Mouse (Mus musculus) kidney, adult 2 months (tissue): ENCODE results near the gene Sstr3. TPM values are rescaled to one million over a fixed set of nuclear protein-coding genes. Genes with fewer than 3 reads are reported as not detected.

ENCODE experiments used
- DNase-seq: peaks from one replicate; pipeline ENCODE4 v3.0.0; 2021
- H3K27ac ChIP-seq: fragments of 200-500 bp; 2 replicates; pipeline ENCODE4 v1.5.1; 2012; ENCODE audit warnings: low read depth, low read length, control low read depth, inconsistent platforms; ENCODE audit not compliant: insufficient read depth
- H3K27me3 ChIP-seq: fragments of 200-500 bp; replicated peaks from 2 replicates; pipeline ENCODE4 v1.6.1; 2012; ENCODE audit warnings: mild to moderate bottlenecking, moderate library complexity, low read length, inconsistent platforms; ENCODE audit not compliant: control insufficient read depth, insufficient read depth
- H3K36me3 ChIP-seq: fragments of 200-500 bp; 2 replicates; pipeline ENCODE4 v1.6.1; 2012; ENCODE audit warnings: mild to moderate bottlenecking, moderate library complexity, low read length, inconsistent platforms; ENCODE audit not compliant: control insufficient read depth, insufficient read depth
- H3K4me1 ChIP-seq: fragments of 200-500 bp; 2 replicates; pipeline ENCODE4 v1.6.1; 2011; ENCODE audit warnings: low read length; ENCODE audit not compliant: control insufficient read depth, insufficient read depth
- H3K4me3 ChIP-seq: fragments of 200-500 bp; 2 replicates; pipeline ENCODE4 v1.5.1; 2011; ENCODE audit warnings: mild to moderate bottlenecking, low read depth, low read length, control low read depth; ENCODE audit not compliant: insufficient read depth
- CTCF ChIP-seq: fragments of 200-500 bp; conservative IDR thresholded peaks from 2 replicates; pipeline ENCODE4 v1.5.1; 2011; ENCODE audit warnings: low read depth, mild to moderate bottlenecking, control low read depth, low read length, moderate library complexity, mixed read lengths; ENCODE audit not compliant: insufficient read depth, insufficient read length
- POLR2A ChIP-seq: fragments of 200-500 bp; IDR thresholded peaks from one replicate; pipeline ENCODE4 v1.6.1; 2011; ENCODE audit warnings: low read depth, low read length, control low read depth
- WGBS: fragments of 180-500 bp; shearing (Covaris S2); methylation state at CpG from one replicate; pipeline ENCODE4 v1.1.7; 2018; 5-methylcytosine and 5-hydroxymethylcytosine counted together
- polyA plus RNA-seq: library from polyadenylated mRNA; depleted of rRNA; stranded (reverse); fragments of >200 nt; gene quantifications from 2 replicates; pipeline ENCODE4 v1.2.3, GENCODE M21; 2012

The Sstr3 gene
- polyA plus RNA-seq, 1 experiment: 0.17 TPM

DNA sequence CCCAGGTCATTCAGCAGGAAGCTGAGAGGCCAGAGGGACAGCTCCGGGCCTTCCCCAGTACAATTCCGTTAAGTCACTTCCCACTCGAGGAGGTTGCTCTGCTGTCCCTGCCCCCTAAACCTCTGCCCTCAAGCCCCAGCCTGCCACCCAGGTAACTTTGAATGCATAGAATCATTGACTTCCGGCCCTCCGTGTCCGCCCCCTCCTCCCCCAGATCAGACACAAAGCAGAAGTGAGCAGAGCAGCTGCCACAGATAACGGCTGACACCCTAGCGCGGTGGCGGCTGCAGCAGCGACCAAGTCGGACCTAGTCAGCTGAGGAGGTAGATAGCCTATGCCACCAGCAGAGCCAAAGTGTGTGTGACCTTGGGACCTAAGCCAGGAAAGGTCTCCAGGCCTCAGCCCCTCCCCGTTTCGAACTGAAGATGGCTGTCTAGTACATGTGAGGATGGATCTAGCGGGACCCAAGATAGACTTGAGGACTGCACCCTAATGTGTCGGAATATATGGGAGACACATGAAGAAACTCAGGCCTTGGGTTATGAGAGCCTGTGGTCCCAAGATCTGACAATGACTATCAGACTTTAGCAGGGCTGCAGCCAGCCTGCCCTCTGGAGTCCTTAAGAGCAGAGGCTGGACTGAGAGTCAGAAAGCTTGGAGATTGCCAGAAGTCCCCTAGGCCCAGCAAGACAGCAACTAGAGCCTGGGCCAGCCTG, 27.2 kb upstream of the Sstr3 start:
- Histone ChIP-seq H3K4me1 (no peaks in the 10 kb centered on the region), H3K4me3 (no peak overlapping the region), H3K36me3 (no peaks in the 10 kb centered on the region), H3K27ac (no peak overlapping the region), H3K27me3 (no peaks in the 10 kb centered on the region)
- WGBS: 51% methylated on average over 16 of the region's 16 CpGs
- no peak for DNase-seq
- no peak for TF ChIP-seq CTCF
- TF ChIP-seq POLR2A: no peak

DNA sequence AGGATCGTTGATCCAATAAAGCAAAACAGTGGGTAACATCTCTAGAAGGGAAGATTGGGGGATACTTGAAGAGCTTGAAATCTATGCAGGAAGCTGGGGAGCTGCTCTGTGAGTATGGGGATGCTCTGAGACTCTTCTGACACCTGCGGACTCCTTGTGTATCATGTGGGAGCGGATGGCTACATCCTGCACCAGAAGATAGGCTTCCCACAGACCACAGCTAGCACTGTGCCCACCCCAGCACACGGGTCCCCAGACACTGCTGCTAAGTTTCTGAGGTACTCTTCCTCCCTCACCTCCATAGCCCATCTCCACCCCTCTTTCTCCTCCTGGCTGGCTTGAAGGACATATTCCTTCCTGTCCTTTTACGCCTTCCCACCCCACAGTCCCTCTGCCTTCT, 25.7 kb upstream of the Sstr3 start:
- DNase-seq: no peak
- H3K27ac ChIP-seq: no peak overlapping the region
- no peaks in the 10 kb centered on the region for H3K4me1 ChIP-seq
- TF ChIP-seq POLR2A (no peak), CTCF (no peak)
- WGBS: 97% methylated on average over 5 of the region's 5 CpGs
- no peaks in the 10 kb centered on the region for H3K36me3 ChIP-seq
- H3K4me3 ChIP-seq: no peak overlapping the region
- H3K27me3 ChIP-seq: no peaks in the 10 kb centered on the region

DNA sequence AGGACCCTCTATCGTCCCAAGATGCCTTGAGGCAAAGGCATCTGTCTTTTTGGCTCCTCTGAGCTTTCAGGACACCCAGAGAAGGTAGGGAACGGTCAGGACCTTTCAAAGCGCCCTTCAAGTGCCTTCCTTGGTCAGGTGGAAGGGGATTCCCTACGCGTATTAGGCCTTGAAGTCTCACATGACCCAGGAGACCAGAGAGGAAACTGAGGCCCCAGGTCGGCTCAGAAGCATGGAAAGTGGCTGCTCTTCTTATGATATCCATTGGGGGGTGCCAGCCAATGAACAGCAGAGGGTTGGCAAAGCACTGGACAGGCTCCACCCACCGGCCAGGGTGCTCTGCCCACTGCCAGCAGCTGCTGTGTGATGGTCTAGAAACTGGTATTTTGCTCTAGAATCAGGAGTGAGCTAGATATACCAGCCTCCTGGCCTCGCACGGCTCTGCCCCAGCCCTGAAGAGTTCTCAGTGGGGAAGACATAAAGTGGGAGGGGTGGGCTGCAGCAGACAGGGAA, 23.2 kb upstream of the Sstr3 start:
- 78% methylated on average over 9 of the region's 9 CpGs for WGBS
- no peaks in the 10 kb centered on the region for H3K36me3 ChIP-seq

GRCm38 (mm10) chr15:78564764-78565435, 20.4 kb upstream of the Sstr3 start:
- WGBS: 83% methylated on average over 11 of the region's 11 CpGs
- DNase-seq: no peak
- Histone ChIP-seq H3K36me3 (no peaks in the 10 kb centered on the region), H3K27ac (no peak overlapping the region), H3K4me3 (no peak overlapping the region), H3K4me1 (no peaks in the 10 kb centered on the region), H3K27me3 (no peaks in the 10 kb centered on the region)
- TF ChIP-seq POLR2A: no peak
- no peak for TF ChIP-seq CTCF

More for the DNA sequence above, 23.2 kb upstream of the Sstr3 start:
- DNase-seq: no peak
- no peak overlapping the region for H3K27ac ChIP-seq
- TF ChIP-seq CTCF (no peak), POLR2A (no peak)
- H3K27me3 ChIP-seq: no peaks in the 10 kb centered on the region
- H3K4me3 ChIP-seq: no peak overlapping the region
- no peaks in the 10 kb centered on the region for H3K4me1 ChIP-seq

- no peaks in the 10 kb centered on the region for H3K27me3 ChIP-seq
- no peak for TF ChIP-seq CTCF
- TF ChIP-seq POLR2A: no peak
- DNase-seq: no peak
- H3K4me1 ChIP-seq: no peaks in the 10 kb centered on the region
- no peaks in the 10 kb centered on the region for H3K36me3 ChIP-seq
- H3K27ac ChIP-seq: no peak overlapping the region
- WGBS: 77% methylated on average over 5 of the region's 5 CpGs
- no peak overlapping the region for H3K4me3 ChIP-seq
These were observed 19.5 kb upstream of the Sstr3 start for GRCm38 (mm10) chr15:78563937-78564336.

DNA sequence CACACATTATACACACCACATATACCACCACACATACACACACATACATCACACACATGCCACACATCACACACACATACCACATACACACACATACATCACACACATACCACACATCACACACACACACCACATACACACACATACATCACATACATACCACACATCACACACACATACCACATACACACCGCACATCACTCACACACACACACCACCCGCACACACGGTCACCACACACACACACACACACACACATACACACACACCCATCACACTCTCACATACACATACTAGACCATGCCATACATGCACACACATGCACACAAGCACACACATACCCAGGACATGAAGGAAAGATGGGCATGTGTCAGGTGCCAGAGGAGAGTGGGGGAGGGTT, 18.9 kb upstream of the Sstr3 start:
- Histone ChIP-seq H3K27me3 (no peaks in the 10 kb centered on the region), H3K36me3 (no peaks in the 10 kb centered on the region), H3K4me1 (no peaks in the 10 kb centered on the region), H3K4me3 (no peak overlapping the region), H3K27ac (no peak overlapping the region)
- TF ChIP-seq CTCF (no peak), POLR2A (no peak)
- DNase-seq: no peak
- 99% methylated on average over 3 of the region's 3 CpGs for WGBS
